Mouse (Mus musculus) MN1 (cell line): ENCODE data around the gene Terf2ip.
A peak's percentile ranks its signal among the peaks of the same experiment; 100 is the strongest.

Source experiments
- DNase-seq: peaks from one replicate; pipeline ENCODE4 v3.0.0-alpha.2; 2016; ENCODE audit warnings: low spot score

Terf2ip gene

DNA sequence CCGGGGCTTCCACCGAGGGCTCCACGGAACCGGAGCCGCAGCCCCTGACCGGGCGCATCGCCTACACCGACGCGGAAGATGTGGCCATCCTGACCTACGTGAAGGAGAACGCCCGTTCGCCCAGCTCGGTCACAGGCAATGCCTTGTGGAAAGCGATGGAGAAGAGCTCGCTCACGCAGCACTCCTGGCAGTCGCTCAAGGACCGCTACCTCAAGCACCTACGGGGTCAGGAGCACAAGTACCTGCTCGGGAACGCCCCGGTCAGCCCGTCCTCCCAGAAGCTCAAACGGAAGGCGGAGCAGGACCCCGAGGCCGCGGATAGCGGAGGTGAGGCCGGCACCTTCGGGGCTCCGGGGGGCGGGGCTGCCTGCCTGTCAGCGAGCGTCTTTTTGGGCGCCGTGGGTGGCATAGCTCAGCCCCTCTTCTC is 631 bp downstream of the Terf2ip start:
- peak; percentile 57 for DNase-seq

DNA sequence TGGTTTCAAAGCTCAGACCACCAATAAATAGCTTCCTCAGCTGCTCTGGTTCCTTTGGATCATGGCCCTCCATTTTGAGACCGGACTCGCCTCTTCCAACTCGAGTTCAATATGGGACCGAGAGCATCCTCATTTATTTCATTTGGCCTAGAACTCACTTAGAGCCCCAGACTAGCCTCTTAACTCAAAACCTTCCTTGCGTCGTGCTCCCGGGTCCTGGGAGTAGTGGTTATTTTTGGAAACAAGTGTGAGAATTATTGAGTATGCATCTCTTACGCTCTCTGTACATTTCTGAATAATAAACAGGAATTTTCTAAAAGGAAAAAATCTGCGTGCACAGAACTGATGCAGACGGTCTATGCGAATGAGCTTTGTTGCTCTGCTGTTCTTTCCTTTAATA is 3.7 kb downstream of the Terf2ip start, which contains the start of gene Gm6793:
Gm6793 (minus strand) TSS at position 101 of the 400 bp plus-strand sequence.
- DNase-seq, result no peak

DNA sequence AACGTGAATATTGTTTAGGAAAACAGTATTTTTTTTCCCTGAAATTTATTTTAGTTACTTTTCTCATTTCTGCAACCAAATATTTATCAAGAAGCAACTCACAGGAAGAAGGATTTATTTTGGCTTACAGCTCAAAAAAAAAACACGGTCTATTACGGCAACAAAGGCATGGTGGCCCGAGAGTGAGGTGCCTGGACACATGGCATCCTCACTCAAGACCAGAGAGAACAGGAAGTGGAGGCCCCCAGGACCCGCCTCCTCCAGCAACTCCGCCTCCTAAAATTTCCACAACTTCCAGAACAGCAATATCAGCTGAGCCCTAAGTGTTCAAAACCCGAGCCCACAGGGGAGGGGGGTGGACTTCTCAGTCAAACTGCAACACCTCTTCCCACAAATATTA is 18.3 kb downstream of the Terf2ip start:
- no peak for DNase-seq

DNA sequence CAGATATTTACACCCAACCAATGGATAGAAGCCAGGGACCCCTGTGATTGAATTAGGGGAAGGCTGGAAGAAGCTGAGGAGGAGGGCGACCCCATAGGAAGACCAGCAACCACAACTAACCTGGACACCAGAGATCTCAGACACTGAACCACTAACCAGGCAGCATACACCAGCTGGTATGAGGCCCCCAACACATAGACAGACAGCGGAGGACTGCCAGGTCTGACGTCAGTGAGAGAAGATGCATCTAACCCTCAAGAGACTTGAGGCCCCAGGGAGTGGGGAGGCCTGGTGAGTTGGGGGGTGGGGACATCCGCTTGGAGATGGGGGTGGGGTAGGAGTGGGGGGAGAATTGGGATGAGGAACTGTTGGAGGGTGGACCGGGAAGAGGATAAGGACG is 19.5 kb downstream of the Terf2ip start:
- no peak for DNase-seq

DNA sequence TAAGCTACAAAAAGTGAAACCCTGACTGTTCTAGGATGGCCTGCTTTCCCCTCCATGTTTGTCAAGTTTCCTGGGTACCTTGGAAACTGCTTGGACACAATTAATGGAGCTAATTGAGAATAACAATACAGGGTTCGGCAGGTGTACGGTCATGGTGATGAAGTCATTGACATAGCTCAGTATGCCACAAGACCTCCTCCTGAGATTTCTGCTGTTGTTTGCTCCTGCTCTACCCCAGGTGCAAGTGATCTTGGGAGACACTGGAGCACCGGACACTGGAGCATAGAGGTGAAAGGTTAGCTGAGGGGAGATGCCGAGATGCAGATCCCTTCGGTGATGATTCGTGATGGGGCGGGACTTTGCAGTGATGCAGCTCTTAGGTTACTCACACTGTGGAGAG is 21.9 kb downstream of the Terf2ip start:
- DNase-seq, result no peak

DNA sequence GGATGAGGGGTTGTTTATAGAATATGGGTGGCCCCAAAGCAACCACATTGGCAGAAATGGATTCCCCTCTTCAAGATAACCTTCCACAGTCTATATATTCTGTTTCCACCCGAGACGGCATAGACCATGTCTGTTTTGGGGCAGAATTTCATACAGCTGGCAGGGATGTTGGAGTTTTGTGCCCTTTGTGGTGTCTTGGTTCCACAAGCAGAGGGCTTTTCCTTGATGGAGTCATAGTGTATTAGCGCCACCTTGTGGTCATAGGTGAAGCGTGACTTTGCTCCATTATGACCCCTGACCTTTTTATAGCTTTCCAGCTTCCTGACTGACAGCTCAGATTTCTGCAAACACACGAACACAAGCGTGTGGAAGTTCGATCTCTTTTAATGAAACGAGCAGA is 23.4 kb downstream of the Terf2ip start:
- DNase-seq, result peak; percentile 83

DNA sequence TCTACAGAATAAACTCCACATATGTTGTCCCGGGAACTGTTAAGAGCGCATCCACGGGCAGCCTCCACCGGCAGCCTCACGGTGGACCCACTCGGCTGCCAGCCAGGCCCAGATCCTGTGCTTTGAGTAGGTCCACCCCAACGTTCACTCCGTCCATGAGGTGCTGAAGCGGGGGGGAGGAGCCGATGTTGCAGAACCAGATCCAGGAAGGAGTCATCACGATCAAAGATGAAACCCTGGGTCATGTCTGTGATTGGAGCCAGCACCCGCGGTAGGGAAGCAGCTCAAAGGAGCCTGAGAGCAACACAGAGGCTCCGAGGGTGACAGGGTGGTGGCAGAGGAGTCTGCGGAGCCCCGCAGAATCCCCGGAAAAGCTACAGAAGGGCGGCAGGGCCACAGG is 26.3 kb downstream of the Terf2ip start:
- no peak for DNase-seq

DNA sequence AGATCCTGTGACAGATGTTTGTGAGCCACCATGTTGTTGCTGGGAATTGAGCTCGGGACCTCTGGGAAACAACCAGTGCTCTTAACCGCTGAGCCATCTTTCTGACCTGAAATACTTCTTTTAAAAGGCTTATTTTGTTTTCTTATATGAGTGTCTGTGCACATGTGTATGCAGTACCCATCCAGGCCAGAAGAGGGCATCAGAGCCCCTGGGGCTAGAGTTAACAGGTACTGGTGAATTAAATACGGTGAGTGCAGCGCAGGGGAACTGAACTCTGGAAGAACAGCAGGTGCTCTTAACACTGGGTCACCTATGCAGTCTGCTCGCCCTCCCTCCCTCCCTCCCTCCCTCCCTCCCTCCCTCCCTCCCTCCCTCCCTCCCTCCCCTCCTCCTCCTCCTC is 34.0 kb downstream of the Terf2ip start:
- DNase-seq, result no peak

DNA sequence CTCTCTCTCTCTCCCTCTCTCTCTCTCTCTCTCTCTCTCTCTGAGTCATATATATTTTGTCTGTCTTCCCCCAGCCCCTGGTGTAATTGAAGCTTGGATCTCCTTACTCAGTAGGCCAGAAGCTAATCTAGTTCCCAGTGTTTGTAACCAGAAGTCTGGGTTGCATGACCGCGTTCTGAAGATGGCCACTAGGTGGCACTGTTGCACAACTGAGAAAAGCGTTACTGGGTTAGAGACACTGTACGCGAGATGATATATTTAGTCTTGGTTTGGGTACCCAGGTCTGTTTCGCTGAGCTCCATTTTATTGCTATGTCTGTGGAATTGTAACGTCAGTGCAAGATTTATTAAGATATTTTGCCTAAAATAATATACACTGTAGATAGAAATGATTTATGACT is 34.7 kb downstream of the Terf2ip start:
- peak; percentile 92 for DNase-seq

DNA sequence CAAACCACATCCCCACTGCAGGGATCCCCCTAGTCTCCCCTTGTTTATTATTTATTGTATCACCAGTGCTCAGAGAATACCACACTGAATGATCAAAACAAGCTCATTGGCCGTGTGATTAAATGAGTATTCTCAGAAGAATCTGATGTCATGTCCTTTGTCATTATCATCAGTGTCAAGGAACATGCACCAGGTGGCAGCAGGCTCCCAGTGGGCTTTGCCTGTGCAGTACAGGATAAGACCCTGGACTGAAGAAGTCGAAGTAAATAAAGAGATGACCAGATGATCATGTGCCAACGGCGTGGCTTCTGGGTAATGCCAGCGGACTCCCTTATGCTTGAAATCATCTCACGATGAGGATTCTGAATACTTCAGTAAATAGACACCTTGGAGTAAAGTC is 37.1 kb downstream of the Terf2ip start:
- DNase-seq, result no peak

DNA sequence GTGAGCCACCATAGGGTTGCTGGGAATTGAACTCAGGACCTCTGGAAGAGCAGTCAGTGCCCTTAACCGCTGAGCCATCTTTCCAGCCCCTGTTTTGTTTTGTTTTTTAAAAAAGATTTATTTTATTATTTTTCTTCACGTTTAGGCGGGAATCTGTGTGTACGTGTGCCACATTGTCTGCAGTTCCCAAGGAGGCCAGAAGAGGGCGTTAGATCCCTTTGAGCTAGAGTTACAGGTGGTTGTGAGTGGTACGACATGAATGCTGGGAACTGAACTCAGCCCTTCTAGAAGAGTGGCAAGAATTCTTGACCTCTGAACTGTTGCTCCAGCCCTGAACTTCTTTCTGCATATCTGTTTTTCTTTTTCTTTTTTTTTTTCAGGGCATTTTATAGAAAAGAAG is 38.8 kb downstream of the Terf2ip start:
- no peak for DNase-seq

DNA sequence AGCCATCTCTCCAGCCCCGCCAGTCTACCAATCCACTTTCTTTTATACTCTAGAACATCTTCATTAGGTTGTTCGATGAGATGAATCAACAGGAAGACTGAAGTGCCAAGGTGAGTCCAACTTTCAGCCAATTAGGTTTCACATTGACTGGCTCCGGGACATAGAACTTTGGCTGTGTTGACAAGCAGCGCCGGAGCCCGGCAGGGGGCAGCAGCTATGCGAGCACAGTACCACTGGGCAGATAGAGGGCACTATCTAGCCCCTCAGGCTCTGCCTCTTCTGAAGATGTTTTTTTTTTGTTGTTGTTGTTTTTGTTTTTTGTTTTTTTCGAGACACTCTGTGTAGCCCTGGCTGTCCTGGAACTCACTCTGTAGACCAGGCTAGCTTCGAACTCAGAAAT is 40.3 kb downstream of the Terf2ip start:
- DNase-seq, result no peak

DNA sequence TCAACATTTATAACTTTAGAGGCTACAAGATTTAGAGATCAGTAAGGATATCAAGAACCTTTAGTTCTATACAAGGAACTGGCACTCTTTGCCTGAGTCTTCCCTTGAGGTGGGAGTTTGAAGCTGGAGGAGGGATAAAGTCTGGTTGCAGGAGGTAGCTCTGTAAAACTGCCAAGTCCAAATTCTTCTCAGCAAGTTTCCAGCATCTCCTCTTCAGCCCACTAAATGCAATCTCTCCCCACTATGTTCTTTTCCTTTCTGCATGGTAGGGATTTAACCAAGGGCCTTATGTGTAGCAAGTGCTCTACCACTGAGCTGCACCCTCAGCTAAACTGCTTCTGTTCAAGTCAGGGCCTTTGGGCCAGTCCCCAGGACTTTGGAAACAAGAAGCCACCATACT is 43.3 kb downstream of the Terf2ip start:
- DNase-seq, result no peak

DNA sequence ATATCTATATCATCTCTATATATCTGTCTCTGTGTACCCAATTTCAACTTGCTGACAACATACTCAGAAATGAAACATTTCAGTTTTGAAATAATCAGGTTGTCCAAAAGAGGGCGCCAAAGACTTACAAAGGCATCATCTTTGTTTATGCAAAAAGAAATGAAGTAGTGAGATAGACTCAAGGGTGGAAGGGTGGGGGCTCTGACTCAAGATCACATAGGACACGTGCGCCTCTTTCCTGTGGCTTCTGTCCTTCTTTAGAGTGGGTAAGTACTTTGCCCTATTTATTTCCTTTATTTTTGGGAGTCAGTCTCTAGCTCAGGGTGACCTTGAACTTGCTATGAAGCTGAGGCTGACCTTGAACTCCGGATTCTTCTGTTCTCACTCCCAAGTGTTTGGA is 50.2 kb downstream of the Terf2ip start:
- peak; percentile 66 for DNase-seq
